Mouse (Mus musculus) embryo, embryonic 10.5 days (tissue): ENCODE results near the gene Samhd1.

ENCODE experiments used
- DNase-seq: peaks from one replicate; pipeline ENCODE4 v3.0.0-alpha.2; 2015; ENCODE audit warnings: low spot score

Gene Samhd1

DNA sequence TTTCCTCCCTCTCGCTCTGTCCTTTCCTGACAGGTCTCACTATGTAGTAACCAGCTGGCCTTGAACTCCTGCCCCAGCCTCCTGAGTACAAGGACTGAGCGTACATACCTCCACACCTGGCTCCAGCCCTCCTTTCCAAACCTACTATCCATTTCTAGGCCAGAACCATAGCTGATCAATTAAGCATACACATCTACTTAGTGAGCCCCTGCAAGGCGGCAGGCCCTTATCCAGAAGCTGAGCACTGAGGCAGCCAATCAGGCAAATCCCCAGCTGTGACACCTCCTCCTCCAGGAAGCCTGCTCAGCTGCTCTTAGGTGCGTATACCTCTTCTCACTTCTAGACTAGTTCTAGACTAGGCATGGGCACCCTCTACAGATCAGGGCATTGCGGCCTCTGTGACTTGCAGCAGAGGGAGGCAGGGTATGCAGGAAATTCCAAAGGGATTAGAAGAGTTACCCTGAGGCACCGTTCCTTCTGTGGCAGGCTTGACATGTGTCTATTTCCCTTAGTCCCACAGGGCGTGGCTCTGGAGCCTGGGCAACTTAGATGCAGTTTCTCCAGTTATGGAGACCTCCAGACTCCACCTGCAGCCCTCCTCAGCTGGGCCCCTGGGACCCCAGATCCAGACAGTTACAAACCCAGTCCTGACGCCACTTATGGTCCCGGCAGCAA is 62.6 kb downstream of the Samhd1 start:
- no peak for DNase-seq

DNA sequence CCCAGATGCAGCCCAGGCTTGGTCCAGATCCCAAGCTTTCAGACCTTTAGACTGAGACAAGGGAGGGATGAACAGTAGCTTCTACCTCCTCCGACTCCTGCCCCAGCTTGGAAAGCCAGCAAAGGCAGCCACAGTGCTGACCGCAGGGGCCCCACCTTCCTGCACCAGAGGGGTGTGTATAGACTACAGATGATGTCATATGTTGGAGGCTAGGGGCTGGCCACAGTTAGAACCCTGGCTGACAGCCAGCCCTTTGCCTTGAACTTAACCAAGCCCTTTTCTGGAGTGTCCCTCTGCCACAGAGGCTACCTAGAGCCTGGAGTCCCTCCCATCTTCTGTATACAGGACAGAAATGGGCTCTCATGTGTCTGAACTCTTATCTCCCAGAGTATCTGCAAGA is 63.5 kb downstream of the Samhd1 start:
- no peak for DNase-seq

DNA sequence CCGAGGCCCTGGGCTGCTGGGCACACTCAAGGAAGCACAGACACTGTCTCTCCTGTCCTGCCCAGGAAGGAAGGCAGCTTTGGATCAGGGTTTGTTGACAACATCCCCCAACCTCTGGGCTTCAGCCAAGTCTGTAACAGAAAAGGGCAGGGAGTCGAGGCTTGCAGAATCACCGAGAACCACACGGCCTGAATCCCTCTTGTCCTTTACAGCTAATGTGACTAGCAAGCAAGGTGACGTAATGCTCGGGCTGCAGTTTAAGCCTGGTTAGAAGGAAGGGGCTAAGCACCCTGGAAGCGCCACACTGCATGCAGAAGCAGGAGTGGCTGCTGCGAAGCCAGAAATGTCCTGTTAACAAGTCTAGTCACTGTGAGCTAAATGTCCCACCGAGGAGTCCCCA is 64.7 kb downstream of the Samhd1 start:
- DNase-seq = no peak

DNA sequence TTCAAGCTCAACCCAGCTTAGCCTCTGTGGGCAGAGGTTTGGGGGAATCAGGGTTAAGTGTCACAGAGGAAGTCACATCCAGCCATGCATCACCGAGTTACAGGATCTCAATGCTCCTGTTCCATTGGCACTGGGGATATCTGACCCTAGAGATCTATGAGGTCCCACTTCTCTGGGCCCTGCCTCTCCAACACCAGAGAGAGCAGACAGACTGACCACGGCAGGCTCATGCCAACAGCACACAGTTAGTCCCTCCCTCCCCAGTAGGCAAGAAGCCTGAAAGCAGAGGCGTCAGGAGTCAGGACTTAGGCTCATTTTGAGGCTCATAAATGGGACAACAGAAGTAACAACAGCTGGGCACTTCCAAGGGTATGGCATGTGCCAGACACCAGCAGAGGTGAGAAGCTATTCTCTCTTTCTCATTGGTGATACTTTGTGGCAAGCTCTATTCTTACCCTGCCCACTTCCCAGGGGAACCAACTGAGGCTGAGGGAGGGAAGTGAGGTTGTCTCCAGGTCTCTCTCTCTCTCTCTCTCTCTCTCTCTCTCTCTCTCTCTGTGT is 65.2 kb downstream of the Samhd1 start:
- DNase-seq = no peak

DNA sequence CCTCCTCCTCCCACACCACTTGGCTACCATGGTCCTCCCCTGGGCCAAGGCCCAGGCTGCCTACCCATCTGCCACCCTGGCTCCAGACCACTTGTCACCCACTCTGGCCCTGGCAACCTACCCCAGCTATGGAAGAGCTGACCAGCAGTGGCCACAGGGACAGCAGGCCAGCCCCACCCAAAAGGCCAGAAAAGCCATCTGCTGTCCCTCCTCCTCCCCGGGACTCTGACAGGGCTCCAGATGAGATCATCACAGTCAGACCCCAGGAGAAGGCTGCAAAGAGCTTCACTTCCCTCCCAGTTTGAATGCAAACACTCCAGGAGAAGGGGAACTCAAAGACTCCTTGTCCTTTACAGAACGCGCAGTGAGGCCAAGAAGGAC is 65.7 kb downstream of the Samhd1 start:
- no peak for DNase-seq

DNA sequence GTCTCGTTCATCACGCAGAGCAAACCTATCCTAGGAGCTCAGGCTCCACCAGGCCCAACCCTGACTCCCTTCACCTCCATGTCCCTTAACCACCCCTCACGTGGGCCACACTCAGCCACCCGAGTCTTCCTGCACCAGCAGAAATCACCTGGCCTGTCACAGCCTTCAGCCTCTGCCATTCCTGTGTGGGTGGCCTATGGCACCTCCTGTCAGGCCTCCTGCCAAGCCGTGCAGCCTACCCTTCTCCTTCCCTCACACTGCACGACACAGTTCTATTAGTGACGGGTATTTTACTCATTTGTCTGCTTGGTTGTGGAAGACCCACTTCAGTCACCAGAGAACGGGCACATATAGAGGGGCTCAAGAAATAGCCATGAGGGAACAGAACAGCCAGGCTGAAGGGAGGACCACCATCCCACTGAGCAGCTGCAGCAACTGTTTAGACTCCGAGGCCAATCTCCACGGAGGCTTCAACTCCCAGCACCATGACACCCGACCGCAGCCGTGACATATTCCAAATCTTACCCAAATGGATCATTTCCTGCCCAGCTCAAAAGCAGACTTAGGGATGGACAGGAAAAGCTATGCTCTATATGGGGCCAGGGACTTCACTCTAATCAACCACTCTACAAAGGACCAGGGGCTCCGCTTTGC is 66.2 kb downstream of the Samhd1 start:
- no peak for DNase-seq

DNA sequence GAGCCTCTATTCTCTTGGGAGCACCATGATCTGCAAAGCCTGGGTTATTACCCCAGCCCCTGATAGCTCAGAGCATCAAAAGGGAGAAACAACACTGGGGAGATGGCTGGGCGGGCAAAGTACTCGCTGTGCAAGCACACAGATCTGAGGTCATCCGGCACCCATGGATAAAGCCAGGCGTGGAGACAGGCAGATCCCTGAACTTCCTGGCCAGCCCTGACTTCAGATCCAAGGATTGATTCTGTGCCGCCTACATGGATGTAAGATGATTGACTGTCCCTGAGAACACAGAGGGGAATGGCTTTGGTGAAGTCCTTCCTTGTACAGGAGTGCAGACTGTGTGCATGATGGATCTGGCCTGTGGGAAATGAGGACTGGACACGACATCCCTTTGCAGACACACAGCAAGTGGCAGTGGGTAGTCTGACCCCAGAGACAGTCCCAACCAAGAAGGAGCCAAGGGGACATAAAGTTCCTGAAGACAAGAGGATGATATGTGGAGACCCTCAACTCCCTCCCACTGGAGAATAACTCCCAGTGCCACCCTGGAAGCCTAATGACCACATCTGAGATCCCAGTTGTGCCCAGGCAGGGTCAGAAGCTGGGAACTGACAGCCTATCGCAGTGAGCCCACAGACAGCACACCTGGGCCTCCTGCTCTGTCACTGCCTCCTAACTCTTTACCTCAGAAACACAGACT is 68.2 kb downstream of the Samhd1 start:
- DNase-seq = no peak

DNA sequence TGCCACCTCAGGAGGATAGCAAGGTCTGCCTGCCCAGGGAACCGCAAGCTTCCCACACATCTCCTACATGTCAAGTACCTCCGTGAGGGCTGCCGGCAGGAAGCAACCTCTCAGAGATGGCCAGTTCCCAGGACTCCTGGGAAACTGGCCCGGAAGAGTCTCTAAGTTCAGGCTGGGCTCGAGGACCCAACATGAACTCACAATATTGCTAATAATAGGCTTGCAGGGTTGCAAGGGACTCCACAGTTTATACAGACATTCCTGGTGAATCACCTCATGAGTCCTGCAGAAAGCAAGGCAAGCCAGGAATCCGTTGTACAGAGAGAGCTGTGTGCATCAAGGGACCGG is 69.2 kb downstream of the Samhd1 start:
- no peak for DNase-seq

DNA sequence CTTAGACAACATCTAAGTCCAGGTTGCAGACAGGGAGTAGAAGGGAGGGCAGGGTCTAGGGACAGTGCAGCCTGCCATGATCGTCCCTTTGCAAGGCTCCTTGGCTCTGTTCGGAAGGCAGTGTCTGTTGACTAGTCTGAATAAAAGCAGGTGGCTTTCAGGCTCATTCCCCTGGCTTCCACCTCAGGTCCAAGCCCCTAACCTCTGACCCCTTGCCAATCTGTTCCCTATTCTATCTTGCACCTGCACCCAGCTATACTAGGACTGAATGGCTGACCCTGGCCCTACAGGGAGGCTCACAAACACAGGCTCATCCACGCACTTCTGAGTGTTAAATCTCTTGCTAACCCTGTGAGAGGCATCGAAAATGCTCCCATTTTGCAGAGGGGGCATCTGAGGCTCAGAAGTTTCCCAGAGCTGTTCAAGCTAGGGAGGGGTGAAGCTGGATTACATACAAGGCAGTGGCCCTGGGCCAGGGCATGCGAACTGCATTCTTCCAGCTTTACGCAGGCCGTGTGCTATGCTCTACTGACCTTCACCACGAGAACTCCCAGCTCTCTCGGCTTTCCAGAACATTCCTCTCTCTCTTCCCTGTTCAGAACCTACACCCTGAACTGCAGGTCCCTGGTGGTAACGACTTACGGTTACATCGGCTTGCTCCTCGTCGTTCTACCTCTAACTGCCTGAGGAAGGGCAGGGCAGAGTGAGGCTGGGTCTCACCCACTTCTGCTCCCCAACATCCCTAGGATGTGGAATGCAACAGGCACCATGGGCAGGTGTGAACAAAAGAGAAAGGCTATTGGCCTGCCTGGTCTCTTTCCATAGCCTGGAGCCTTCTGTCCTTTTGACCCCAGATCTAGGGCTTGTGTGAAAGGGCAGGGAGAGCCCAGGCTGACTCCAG is 69.8 kb downstream of the Samhd1 start:
- no peak for DNase-seq

DNA sequence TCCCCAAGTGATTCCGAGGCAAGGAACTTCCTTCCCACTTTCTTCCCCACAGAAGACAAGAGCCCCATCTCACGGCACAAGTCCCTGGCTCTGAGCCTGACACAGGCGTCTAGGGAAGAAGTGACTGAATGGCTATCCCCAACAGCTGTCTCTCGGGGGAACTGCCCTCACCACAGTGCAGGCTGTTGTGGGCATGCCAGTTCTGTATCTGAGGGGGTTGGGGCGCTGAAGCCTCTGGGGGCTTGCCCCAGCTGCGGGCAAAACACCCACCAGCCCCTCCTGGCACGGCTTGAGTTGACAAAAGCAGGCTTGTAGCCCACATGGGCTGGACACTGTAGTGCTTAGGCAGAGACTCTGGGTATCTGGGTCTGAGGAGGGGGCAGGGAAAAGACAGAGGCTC is 70.9 kb downstream of the Samhd1 start:
- DNase-seq = no peak

DNA sequence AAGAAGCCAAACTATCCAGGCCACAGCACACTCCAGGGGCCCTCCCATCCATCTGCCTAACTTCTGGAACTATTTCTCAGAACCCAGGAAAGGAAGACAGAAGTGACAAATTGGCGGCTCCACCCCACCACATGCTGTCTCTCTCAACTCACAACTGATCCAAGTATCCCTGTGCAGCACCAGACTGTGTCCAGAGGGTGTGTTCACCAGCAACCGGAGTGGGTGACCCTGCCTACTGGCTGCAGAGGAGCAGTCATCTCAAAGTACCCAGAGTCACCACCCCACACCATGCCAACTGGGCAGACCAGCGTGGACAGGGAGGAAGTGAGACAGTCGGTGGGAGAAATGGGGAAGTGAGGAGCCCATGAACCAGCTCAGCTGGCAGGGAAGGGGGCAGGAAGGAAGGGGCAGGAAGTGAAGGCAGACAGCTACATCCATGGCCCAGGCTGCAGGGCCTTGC is 71.8 kb downstream of the Samhd1 start:
- DNase-seq = no peak

DNA sequence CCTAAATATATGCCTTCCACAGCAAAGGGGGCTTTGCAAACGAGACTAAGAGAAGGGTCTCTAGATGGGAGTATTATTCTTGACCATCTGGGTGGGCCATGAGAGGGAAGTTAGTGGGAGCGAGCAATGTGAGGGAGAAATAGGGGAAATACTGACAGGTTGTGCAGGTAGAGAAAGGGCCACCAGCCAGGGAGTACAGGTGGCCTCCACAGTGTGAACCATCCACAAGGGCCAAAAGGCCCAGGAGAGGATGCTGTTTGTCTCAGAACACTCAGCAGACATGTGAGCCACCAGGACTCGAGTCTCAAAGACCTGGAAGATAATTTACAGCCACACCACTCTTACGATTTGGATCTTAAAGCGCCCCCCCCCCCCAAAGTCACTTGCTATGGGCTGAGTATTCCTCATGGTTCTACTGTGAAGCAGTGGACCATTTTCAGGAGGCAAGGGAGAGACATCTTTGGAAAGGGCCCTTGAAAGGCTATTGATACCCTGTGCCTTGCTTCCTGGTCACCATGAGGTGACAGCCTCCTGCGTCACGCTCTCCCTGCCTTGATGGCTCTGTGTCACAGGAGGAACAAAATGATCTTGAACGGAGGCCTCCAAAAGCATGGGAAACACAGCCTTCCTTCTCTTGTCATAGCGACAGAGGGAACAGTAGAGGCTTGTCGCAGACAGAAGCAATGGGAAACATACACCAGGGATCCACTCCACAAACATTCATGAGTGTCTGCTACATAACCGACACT is 74.3 kb downstream of the Samhd1 start:
- no peak for DNase-seq

DNA sequence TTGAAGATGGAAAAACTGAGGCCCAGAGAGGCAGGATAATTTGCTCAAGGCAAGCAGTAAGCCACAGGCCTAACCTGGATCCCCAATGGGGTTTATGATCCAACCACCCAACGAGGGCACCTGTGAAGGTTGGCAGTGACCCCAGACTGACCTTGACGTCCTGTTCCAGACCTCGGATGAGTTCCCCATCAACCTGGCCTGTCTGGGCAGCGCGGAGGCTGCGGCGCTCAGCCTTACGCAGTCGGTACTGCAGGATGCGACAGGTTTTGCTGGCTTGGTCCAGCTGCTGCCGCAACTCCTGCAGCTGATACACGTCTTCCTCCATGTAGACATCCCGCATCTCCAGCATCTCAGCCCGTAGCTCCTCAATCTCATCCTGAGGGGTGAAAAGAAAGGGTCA is 75.0 kb downstream of the Samhd1 start:
- no peak for DNase-seq

DNA sequence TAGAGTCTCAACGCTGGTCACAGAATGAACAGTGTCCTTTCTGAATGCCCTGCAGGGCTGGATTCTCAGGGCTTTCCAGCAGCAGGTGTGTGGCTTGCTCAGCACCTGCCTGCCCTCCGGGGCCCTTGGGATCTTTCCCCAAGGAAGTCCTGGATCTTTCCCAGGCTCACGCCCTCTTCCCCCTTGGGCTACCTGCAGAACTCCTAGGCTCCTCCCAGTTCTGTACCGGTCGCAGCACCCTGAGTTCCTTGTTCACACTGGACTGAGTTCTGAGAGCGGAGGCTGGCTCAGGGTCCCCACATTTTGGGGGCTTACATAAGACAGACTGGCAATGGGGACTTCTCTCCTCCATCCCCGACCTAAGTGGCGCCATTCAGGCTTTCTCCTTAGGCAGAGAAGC is 75.9 kb downstream of the Samhd1 start:
- no peak for DNase-seq

DNA sequence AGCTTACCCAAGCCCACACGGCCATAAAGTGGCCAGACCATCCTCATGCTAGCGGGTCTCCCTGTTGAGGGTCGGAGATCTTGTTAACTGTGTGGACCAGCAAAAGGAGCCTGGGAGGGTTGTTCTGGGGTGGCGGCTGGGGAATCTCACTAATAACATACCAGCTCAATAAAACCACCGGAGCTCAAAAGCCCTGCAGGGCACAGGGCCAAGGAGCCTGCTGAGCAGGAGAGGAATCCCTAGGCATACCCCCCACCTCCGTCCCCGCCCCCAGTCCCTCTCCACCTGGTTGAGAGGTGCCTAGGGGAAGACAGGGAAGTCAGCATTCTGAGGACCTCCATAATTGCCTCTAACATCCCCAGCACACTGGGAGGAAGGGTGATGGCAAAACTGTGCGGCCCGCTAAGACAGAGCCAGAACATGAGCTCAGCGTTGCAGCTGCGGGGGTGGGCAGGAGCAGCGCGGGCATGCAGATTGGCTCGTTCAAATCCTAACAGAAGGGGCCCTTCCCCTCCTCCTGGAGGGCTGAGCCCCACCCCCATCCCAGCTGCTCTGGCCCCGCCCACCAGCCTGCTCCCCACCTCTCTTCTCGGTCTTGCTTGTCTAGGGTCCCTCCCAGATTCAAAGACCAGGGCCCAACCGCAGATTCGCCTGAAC is 76.6 kb downstream of the Samhd1 start:
- peak; percentile 88 for DNase-seq

DNA sequence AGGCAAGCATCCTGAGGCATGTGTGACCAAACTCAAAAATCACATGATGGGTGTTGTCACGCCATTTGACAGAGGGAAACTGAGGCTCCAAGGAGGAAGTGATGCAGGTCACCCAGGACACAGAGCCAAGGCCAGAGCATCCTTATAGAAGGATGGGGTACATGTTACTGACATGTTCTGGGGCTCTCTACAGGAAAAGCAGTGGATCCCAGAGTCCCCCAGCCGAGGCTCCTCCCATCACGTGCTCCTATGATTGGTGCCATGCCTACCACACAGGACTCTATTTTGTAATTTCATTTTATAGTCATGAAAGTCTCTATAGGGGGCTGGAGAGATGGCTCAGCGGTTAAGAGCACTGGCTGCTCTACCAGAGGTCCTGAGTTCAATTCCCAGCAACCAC is 77.3 kb downstream of the Samhd1 start:
- no peak for DNase-seq

DNA sequence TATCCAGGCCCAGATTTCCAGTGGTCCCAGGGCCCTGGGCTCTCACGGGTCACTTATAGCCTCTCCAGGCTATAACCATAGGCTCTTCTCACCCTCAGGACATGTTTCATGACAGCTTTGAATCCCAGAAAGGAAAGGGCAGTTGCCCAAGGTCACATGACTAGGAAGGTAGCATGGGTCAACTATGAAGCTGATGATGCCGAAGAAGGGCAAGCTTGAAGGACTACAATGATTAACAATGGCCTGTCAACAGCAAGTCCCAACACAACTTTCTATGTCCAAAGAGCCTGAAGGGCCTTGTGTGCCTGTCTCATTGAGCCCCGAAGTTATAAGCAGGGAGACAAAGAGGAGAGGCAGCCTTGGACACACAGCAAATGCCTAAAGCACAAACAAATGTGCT is 77.9 kb downstream of the Samhd1 start:
- no peak for DNase-seq

DNA sequence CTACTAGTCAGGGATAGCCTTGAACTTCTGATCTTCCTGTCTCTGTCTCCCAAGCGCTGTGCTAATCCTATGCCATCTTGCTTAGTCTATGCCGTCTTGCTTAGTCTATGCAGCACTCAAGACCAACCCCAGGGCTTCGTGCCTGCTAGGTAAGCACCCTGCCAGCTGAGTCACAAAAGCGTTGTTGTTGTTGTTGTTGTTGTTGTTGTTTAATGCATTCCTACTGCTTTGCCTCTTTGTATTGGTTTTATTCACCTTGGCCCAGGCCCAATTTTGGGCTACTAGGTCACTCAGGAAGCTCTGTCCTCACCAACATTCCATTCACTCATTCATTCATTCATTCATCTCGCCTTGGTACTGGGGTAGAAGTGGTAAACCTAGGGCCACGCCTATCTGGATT is 79.3 kb downstream of the Samhd1 start:
- no peak for DNase-seq

DNA sequence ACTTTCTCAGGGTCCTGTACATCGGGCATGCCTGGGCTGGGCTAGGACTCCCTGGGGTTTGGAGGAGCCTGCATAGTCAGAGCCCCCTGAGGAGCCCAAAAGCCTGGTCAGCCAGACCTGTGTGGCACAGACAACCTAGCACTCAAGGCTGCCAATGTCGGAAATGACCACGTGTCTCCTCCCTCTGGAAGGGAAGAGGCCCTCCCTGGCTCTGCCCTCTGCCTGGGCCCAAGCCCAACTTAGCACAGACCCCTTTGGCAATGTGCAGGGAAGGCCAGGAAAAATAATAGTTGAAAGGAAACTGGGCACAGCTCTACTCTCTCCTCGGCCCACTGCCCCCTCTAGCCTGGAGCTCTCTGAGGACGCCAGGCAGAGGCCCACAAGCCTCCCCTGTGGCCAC is 80.2 kb downstream of the Samhd1 start:
- DNase-seq = no peak

DNA sequence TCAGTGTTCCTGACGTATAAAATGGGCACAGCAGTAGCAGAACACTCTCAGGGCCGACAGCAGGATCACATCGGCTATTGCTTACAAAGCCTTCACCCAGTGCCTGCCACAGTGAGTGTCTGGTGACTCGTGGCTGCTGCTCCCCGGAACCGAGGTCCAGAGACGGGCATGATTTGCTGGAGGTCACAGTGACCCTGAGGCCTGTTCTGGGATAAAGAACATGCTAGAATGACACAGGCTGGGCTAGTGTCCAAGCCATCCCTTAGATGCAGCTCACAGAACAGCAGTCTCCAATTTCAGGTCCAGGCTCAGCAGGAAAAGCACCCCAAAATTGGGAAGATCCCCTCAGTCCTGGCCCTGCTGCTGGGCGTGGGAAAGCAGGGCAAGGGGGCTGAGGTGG is 80.8 kb downstream of the Samhd1 start:
- no peak for DNase-seq

DNA sequence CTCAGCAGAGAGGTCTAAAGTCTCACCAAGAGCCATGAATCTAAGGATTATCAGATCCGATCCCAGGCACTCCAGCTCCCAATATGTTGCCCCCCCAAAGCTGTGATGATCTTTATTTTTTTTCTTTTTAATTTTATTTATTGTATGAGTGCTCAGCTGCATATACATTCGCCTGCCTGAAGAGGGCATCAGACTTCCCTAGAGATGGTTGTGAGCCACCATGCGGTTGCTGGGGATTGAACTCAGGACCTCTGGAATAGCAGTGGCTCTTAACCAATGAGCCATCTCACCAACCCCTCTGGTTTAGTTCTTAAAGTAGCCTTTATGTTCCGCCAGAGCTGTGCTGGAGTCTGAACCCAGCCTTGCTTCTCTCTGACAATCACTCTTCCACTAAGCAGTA is 81.3 kb downstream of the Samhd1 start:
- DNase-seq = no peak
